Mouse (Mus musculus) CH12.LX (cell line): ENCODE results near the gene Dmwd.

ENCODE experiments used
- JUND ChIP-seq: conservative IDR thresholded peaks from 2 replicates; pipeline ENCODE4 v1.6.1; 2011; ENCODE audit warnings: low read depth, low read length, improper control_type of control experiment
- MEF2A ChIP-seq: IDR thresholded peaks from 2 replicates; pipeline ENCODE4 v1.6.1; 2014; ENCODE audit warnings: low read depth, mild to moderate bottlenecking, inconsistent platforms, low read length, improper control_type of control experiment, borderline replicate concordance
- POLR2A ChIP-seq: IDR thresholded peaks from 2 replicates; pipeline ENCODE4 v1.6.1; 2011; ENCODE audit warnings: low read depth, mild to moderate bottlenecking, improper control_type of control experiment, low read length

DNA sequence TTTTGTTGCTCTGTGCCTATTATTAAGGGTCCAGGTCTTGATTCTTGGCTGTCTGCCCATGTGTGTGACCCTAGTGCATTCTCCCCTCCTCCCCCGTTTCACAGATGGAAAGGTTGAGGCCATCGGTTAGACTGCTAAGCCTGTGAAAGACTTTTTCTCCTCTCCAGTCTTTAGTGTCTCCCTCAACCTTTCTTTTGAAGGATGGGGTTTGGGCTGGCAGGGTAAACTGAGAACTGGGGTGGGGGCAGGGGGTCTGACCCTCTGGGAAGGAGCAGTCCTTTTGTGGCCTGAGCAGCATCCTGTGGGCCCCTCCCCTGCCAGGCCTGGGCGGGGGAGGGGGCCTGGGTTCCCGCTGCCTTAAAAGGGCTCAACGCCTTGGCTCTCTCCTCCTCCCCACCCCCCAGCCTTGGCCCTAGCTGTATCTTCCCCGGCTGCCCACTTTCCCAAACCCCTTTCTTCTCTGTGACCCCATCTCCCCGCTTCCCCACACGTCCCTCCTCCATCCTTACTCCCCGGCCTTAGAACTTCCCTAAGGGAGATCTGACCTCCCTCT, 9.0 kb downstream of the Dmwd start:
- TF ChIP-seq POLR2A (no peak), JUND (no peak), MEF2A (no peak)
